10 mouse cellular contexts compared by ENCODE assay signal in genomic region chr5:106561499-106561822, GRCm38 (mm10). TPM values are rescaled to one million over a fixed set of nuclear protein-coding genes. Genes with fewer than 3 reads are reported as not detected.
A peak's percentile ranks its signal among the peaks of the same experiment; 100 is the strongest.
DNase-seq lines count a peak whose midpoint lies in the region; ATAC-seq and TF ChIP-seq lines count a peak whose summit lies in the region.
"Had no signal": no experiment of that assay in that cellular context is flagged by ENCODE, and none has a peak within 500 bp of the region (broad histone marks: within the 10 kb centered on the region; RNA-seq: fewer than 3 reads in every experiment).

No protein-coding gene starts in this region.

- H3K36me3 ChIP-seq in heart, embryonic 13.5 days, result no peaks in the 10 kb centered on the region
- H3K36me3 ChIP-seq in liver, embryonic 16.5 days (ENCODE audit: control insufficient read depth, insufficient read depth), result no peaks in the 10 kb centered on the region

- no peak for DNase-seq in heart, postnatal 4 days
- no peak for DNase-seq in ovary, postnatal 14 days (ENCODE audit: low spot score)
- no peak for DNase-seq in B cell, adult 2 months

- ATAC-seq in heart, embryonic 13.5 days (ENCODE audit: extremely low read depth, insufficient number of reproducible peaks, low FRiP score, low TSS enrichment), result no peak
- peak; percentile 12; the same call in 1 of the 2 replicates for ATAC-seq in granulocyte monocyte progenitor cell, adult 5-6 weeks (replicated peaks; ENCODE audit: poor library complexity, severe bottlenecking)
- no peak for ATAC-seq in liver, embryonic 16.5 days (ENCODE audit: low read depth)
- no peak for ATAC-seq in CD4-positive, CD25-positive, alpha-beta regulatory T cell, adult 4 months

- no peak for TF ChIP-seq POLR2A in bone marrow macrophage, adult 2 months (IDR thresholded peaks at IDR 0.05; ENCODE audit: borderline replicate concordance, low read depth, low read length)

- peaks cover 100% of the 10 kb centered on the region for H3K27me3 ChIP-seq in heart, embryonic 13.5 days (replicated peaks)
- H3K27me3 ChIP-seq in liver, embryonic 16.5 days (ENCODE audit: control insufficient read depth, insufficient read depth, low read depth, low read length), result peaks cover 56% of the 10 kb centered on the region

- peak overlapping the region; percentile 52 for H3K4me3 ChIP-seq in heart, embryonic 13.5 days
- H3K4me3 ChIP-seq in bone marrow macrophage, adult 2 months (ENCODE audit: insufficient read depth, low read length), result peak overlapping the region; percentile 51
- peak overlapping the region; percentile 16; the same call in 1 of the 2 replicates for H3K4me3 ChIP-seq in liver, embryonic 16.5 days (ENCODE audit: low read depth, low read length)

- H3K27ac ChIP-seq in heart, embryonic 13.5 days (replicated peaks), result no peak overlapping the region
- H3K27ac ChIP-seq in bone marrow macrophage, adult 2 months (ENCODE audit: insufficient read depth, low read depth, low read length), result no peak overlapping the region
- H3K27ac ChIP-seq in liver, embryonic 16.5 days (ENCODE audit: low read length), result no peak overlapping the region

- 14% methylated on average over 8 of the region's 8 CpGs for WGBS in heart, embryonic 13.5 days
- 19% methylated on average over 8 of the region's 8 CpGs for WGBS in liver, embryonic 16.5 days (ENCODE audit: insufficient replicate concordance)

- peaks cover 13% of the 10 kb centered on the region for H3K4me1 ChIP-seq in heart, embryonic 13.5 days
- no peaks in the 10 kb centered on the region; the same call in 1 of the 2 replicates for H3K4me1 ChIP-seq in bone marrow macrophage, adult 2 months (ENCODE audit: control insufficient read depth, insufficient read depth, low read length)
- no peaks in the 10 kb centered on the region for H3K4me1 ChIP-seq in liver, embryonic 16.5 days (ENCODE audit: control insufficient read depth, low read depth, low read length)

- no peaks in the 10 kb centered on the region for H3K9me3 ChIP-seq in heart, embryonic 13.5 days
- no peaks in the 10 kb centered on the region for H3K9me3 ChIP-seq in liver, embryonic 16.5 days (replicated peaks; ENCODE audit: control insufficient read depth, low read length)

- TF ChIP-seq CTCF in bone marrow macrophage, adult 2 months (IDR thresholded peaks at IDR 0.05; ENCODE audit: low read depth, low read length), result no peak

- H3K4me2 ChIP-seq in heart, embryonic 13.5 days, result peak overlapping the region; percentile 78
- H3K4me2 ChIP-seq in liver, embryonic 16.5 days (ENCODE audit: low read depth, low read length), result no peak overlapping the region

- peak overlapping the region; percentile 70; the same call in 1 of the 2 replicates for H3K9ac ChIP-seq in heart, embryonic 13.5 days
- no peak overlapping the region for H3K9ac ChIP-seq in liver, embryonic 16.5 days (ENCODE audit: low read depth, low read length)

RNA-seq across cellular contexts. Expression of gene Gm17304, which starts 47.4 kb away (rescaled TPM):
- polyA plus RNA-seq in heart, embryonic 13.5 days (2015; fragmentation: Nextera tagmentation; extraction: Ambion mirVana), result not detected in 2 replicates
- not detected for total RNA-seq in heart, postnatal 4 days (2021)
- polyA plus RNA-seq in bone marrow macrophage, adult 2 months (2012; ENCODE audit: insufficient read depth, insufficient read length, missing spikeins), result not detected in 2 replicates
- not detected in 2 replicates for total RNA-seq in granulocyte monocyte progenitor cell, adult 5-6 weeks (2014; fragmentation: Nextera tagmentation)
- not detected in 2 replicates for total RNA-seq in granulocyte monocyte progenitor cell, adult 5-6 weeks (2017)
- polyA plus RNA-seq in liver, embryonic 16.5 days (2015; fragmentation: Nextera tagmentation; extraction: Ambion mirVana), result not detected in 2 replicates
- polyA plus RNA-seq in CD4-positive, CD25-positive, alpha-beta regulatory T cell, adult 4 months (2017; shearing (Covaris generic)), result not detected
- total RNA-seq: gastrocnemius, adult 8-10 months; liver, adult 2 months had no signal
- polyA plus RNA-seq: liver, adult 2 months had no signal
